Mouse (Mus musculus) frontal cortex, postnatal 25 days (tissue): ENCODE measurements at regions not wholly inside any gene's neighbourhood (a gene's known extent, or its start where the extent isn't known, plus 50 kb on each side); places are given as distances from the start of the nearest gene placed in this dataset.
A peak's percentile ranks its signal among the peaks of the same experiment; 100 is the strongest.
"Not testable (repeated sequence)": the region's sequence is repeated elsewhere in the genome, so short reads cannot be mapped to it uniquely, and the experiment has no call there.

Experiments used
- DNase-seq, 2 experiments: peaks; one replicate each; pipeline ENCODE4 v3.0.0; 2022; ENCODE audit warnings: low spot score in 2 of 2

DNA sequence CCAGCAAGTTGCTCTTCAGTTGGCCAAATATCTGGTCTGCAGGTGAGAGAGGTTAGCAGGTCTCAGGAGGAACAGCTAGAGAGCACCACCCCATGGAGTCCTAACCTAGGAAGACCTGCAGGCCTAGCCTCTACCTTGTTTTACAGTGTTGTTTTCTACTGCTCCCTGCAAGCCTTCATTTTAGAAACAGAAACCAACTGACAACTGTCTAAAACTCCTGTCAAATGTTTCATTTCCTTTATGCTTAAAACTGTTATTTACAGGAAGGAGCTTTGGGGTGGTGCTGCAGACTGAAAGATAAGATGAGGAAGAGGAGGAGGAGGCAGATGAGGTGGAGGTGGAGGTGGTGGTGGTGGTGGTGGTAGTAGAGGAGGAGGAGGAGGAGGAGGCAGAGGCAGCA is 96.6 kb upstream of the Selenop start:
- DNase-seq, result no peak

DNA sequence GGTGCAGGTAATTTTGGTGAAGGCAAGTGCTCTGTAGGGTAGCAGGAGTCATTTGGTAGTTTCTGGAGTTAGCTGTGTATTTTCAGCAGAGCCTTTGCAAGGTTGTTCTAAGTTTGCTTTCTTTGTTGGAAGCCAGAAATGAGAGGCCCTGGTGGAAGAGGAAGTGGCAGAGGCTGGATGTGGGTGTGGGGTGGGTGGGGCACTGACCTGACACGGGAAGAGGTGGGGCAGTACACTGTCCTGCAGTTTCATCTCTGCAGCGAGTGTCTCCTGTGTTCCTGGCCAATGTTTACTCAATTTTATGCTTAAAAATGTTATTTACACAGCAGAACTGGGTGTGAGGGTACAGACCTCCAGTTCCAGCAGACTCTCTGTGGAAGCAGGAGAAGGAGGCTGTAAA is 94.3 kb upstream of the Selenop start:
- no peak for DNase-seq

DNA sequence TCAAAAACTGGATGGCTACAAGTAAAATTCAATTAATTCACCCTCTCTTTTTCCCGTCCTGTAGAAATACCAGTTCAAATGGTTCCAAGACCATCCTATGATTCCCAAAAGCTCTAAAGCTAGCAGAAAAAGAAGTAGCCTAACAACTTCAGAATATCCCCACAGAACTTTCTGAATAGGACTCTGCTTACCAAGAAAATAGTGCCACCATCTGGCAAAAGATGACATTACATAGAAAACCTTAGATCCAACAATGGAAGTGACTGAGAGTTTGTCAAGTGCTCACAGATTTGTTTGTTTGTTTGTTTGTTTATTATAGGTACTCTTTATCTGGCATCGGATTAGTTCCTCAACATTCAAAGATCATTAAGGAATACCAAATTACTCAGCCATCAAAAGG is 93.5 kb upstream of the Selenop start:
- no peak for DNase-seq

DNA sequence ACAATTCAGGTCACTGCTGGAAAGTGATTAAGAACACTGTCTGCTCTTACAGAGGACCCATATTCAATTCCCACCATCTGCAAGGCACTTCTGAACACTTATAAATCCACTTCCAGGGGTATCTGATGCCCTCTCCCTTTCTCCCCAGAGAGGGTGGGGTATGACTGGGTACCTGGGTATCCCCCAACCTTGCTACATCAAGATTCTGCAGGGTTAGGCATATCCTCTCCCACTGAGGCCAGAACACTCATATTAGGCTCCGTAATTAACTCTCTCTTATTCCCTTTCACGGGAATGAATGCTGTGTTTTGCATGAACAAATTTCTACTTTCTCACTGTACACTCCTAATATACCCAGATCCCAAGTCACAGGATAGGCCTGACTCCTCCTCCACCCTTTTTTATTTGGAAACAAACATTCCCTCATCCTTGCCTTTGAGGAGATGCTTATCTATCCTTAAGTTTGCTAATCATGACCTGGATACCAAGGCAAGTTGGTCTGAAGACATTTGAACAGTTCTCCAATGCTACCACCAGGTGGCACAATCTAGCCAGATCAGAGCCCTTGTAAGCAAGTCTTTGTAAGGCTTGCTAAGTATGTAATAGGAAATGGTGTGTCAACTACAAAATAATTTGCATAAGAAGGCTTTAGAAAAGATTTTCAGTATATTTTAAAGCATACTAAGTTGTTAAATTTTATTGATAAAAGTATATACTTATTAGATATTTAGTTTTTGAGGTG is 66.3 kb upstream of the Selenop start:
- DNase-seq, result peak in 1 of 2 experiments; percentile 37

DNA sequence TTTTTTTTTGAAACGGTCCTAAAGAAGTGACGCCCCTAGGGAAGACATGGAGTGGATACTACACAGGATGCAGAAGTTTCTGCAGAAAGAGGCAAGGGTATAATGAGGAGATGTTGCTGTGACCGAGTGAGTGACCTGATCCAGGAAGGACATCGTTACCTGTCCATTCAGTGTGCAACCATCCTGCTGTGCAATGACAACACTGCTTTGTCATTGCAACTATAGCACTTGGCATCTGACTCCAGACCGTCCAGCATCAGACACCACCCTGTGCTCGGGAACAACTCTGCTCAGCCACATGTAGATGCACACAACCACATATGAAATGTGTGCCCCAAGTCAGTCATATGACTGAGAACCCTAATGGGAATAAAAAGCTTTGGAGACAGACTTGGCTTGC is 62.8 kb upstream of the Selenop start:
- no peak for DNase-seq

DNA sequence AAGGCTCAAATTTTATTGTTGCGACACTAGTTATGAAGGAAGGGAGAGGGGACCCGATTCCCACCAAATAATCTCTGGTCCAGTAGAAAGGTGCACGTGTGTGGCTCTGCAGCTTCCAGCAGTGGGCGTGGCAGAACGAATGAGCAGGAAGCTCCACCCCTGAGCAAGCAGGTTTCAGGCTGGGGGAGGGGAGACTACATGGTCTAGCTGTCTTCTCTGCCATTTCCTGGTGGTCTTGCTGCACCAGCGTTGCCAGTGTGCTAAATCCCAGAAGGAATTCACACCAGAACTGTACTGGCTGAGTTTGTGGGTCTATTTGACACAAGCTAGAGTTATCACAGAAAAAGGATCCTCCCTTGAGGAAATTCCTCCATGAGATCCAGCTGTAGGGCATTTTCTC is 62.3 kb upstream of the Selenop start:
- not testable (repeated sequence) for DNase-seq

DNA sequence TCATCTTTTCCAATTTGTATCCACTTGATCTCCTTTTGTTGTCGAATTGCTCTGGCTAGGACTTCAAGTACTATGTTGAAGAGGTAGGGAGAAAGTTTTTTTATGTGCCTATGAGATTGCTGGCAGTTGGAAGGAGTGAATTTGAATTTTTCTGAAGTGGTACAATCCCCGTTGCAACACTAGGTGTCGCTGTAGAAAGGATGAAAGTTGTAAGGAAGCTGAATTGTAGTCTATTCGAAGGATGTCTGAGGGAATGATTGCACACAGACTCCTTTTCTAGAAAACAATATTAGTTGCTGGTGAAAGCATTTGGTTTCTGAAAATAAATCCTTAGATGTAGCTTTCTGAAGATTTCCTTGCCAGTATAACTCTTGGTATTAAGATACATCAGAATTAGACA is 54.6 kb upstream of the Selenop start:
- DNase-seq, result peak in 1 of 2 experiments; percentile 33

DNA sequence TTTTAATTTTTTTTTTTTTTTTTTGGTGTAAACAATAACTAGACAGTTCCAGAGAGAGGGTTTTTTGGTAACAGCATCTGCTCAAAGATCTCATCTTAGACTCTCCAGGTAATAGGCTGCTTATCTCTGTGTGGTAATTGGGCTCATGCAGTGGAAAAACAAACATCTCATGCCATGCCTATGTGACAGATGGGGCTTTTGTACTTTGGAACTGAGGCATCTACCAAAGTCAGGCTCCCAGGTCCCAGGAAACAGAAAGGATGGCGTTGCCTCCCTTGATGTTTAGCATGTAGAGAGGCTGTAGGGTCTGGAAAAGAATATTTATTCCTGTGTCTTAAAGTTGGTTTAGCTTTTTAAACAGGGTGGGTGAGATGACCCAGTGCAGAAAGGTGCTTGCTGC is 53.1 kb upstream of the Selenop start:
- DNase-seq, result no peak
